Comparison of ENCODE assay signal across 8 mouse cellular contexts in genomic region chr15:101240799-101241204, GRCm38 (mm10). TPM values are rescaled to one million over a fixed set of nuclear protein-coding genes. Genes with fewer than 3 reads are reported as not detected.
DNase-seq lines count a peak whose midpoint lies in the region; ATAC-seq lines count a peak whose summit lies in the region.

No protein-coding gene starts in this region.

- H3K27ac ChIP-seq in hindbrain, embryonic 12.5 days: no peak overlapping the region

- H3K9me3 ChIP-seq in hindbrain, embryonic 12.5 days (replicated peaks): no peaks in the 10 kb centered on the region

- peak overlapping the region; percentile 32 for H3K4me2 ChIP-seq in hindbrain, embryonic 12.5 days (replicated peaks)

- H3K27me3 ChIP-seq in hindbrain, embryonic 12.5 days: peaks cover 4% of the 10 kb centered on the region

- 10% methylated on average over 10 of the region's 10 CpGs for WGBS in hindbrain, embryonic 12.5 days

- H3K4me3 ChIP-seq in hindbrain, embryonic 12.5 days: no peak overlapping the region

- DNase-seq in MN1 (ENCODE audit: low spot score): peak; percentile 97
- peak; percentile 91 for DNase-seq in cerebellum, adult 8-10 months
- peak; percentile 74 to 88 for DNase-seq in frontal cortex, postnatal 10 days (ENCODE audit: low spot score in 2 of 2)
- DNase-seq in layer of hippocampus, postnatal 25 days (ENCODE audit: extremely low spot score in 1 of 2, low spot score in 1 of 2): peak; percentile 78 to 94
- peak; percentile 90 for DNase-seq in lung, postnatal 14 days
- DNase-seq in retina, postnatal 1 day: peak; percentile 90
- peak; percentile 91 for DNase-seq in thymus, postnatal 4 days

- peaks cover 19% of the 10 kb centered on the region for H3K4me1 ChIP-seq in hindbrain, embryonic 12.5 days

- peak; percentile 49 for ATAC-seq in hindbrain, embryonic 12.5 days (ENCODE audit: low FRiP score)

- H3K9ac ChIP-seq in hindbrain, embryonic 12.5 days: no peak overlapping the region

- H3K36me3 ChIP-seq in hindbrain, embryonic 12.5 days: no peaks in the 10 kb centered on the region

RNA-seq across cellular contexts. Expression of gene Nr4a1, which starts 13.3 kb away (rescaled TPM):
- 4.4 and 5.5 TPM in 2 replicates for polyA plus RNA-seq in hindbrain, embryonic 12.5 days (2016; fragmentation: Nextera tagmentation; extraction: Ambion mirVana)
- total RNA-seq in layer of hippocampus, postnatal 25 days (2021): 10 to 100 TPM; 50.5 to 62.3 TPM

RNA-seq across cellular contexts. Expression of gene Grasp, which starts 16.8 kb away (rescaled TPM):
- 4.8 and 8.2 TPM in 2 replicates for polyA plus RNA-seq in hindbrain, embryonic 12.5 days (2016; fragmentation: Nextera tagmentation; extraction: Ambion mirVana)
- 10 to 100 TPM; 73.1 to 77.9 TPM for total RNA-seq in layer of hippocampus, postnatal 25 days (2021)

RNA-seq across cellular contexts. Expression of gene Atg101, which starts 43.3 kb away (rescaled TPM):
- polyA plus RNA-seq in hindbrain, embryonic 12.5 days (2016; fragmentation: Nextera tagmentation; extraction: Ambion mirVana): 62.0 and 66.5 TPM in 2 replicates
- 10 to 100 TPM; 45.2 to 53.9 TPM for total RNA-seq in layer of hippocampus, postnatal 25 days (2021)

RNA-seq across cellular contexts. Expression of gene 6030408B16Rik, which starts 52.2 kb away (rescaled TPM):
- polyA plus RNA-seq in hindbrain, embryonic 12.5 days (2016; fragmentation: Nextera tagmentation; extraction: Ambion mirVana): 0.31 and 0.87 TPM in 2 replicates
- under 1 TPM; 0.22 to 0.42 TPM for total RNA-seq in layer of hippocampus, postnatal 25 days (2021)
